Mouse (Mus musculus) central nervous system, embryonic 14 days (tissue): Measurements from ENCODE around the gene Gm20834. TPM values are rescaled to one million over a fixed set of nuclear protein-coding genes. Genes with fewer than 3 reads are reported as not detected.

Experiments used
- polyA plus RNA-seq: library from polyadenylated mRNA; depleted of rRNA; stranded (reverse); fragments of >200 nt; gene quantifications from 2 replicates; pipeline ENCODE4 v1.2.3, GENCODE M21; 2012; rRNA removed

Gene Gm20834
- not detected in 2 replicates for polyA plus RNA-seq

DNA sequence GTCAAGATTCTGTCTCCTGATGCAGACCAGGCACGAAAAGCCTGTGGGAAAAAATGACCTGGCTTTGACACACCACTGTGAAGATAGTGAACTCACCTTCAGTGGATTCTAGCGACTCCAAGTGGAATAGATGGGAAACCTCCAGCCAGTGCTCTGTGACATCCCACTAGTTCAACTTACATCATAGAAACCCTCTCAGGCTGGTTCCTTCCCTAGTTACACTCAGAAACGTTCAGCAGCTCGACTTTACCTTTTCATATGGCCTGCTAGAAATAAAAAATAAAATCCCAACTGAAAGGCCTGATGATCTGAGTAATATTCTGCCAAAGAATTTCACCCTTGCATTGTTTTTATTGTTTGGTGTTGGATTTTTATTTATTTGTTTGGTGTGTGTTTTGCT is at the start of gene Gm20834:
Gene Gm20834, minus strand, starts transcription at position 101 of the 400 bp plus-strand sequence.

Other genes with a start within 250 kb of the Gm20834 start
- not detected in 2 replicates for gene Gm21310, start 177.4 kb downstream of the Gm20834 start, polyA plus RNA-seq
- not detected in 2 replicates for gene Gm28510, start 88.1 kb upstream of the Gm20834 start, polyA plus RNA-seq
- not detected in 2 replicates for gene Gm20737, start 211.5 kb upstream of the Gm20834 start, polyA plus RNA-seq
- not detected in 2 replicates for gene Gm21775, start 228.9 kb upstream of the Gm20834 start, polyA plus RNA-seq